In the genomic region with DNA sequence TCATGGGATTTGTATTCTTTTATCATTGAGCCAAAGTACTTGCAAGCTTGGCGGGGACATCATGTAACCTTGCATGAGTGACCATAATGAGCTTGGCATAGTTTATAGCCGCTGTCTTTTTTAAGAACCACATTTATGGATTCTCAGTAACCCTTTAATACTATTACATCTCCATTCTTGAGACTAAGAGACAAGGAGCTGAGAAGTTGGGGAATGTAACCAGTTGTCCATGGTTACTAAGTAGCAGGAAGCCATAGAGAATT, we compare ENCODE assay signal across 23 mouse cellular contexts. TPM values are rescaled to one million over a fixed set of nuclear protein-coding genes. Genes with fewer than 3 reads are reported as not detected.
DNase-seq lines count a peak whose midpoint lies in the region; ATAC-seq and TF ChIP-seq lines count a peak whose summit lies in the region.
"Had no signal": no experiment of that assay in that cellular context is flagged by ENCODE, and none has a peak within 500 bp of the region (broad histone marks: within the 10 kb centered on the region; RNA-seq: fewer than 3 reads in every experiment).

No protein-coding gene starts in this region.

- TF ChIP-seq POLR2A in bone marrow macrophage, adult 2 months (IDR thresholded peaks at IDR 0.05; ENCODE audit: borderline replicate concordance, low read depth, low read length): no peak

- H3K4me2 ChIP-seq in heart, postnatal 0 days (ENCODE audit: low read depth, low read length): no peak overlapping the region
- H3K4me2 ChIP-seq in stomach, postnatal 0 days (replicated peaks; ENCODE audit: low read depth): no peak overlapping the region
- H3K4me2 ChIP-seq: embryonic facial prominence, embryonic 15.5 days; hindbrain, embryonic 12.5 days had no signal

- H3K36me3 ChIP-seq in heart, postnatal 0 days (replicated peaks; ENCODE audit: control insufficient read depth, insufficient read depth, low read length): peaks cover 82% of the 10 kb centered on the region
- peaks cover 27% of the 10 kb centered on the region for H3K36me3 ChIP-seq in stomach, postnatal 0 days (ENCODE audit: control insufficient read depth, insufficient read depth, low read length)
- H3K36me3 ChIP-seq: hindbrain, embryonic 12.5 days had no signal

- intact Hi-C loops in heart, postnatal 25 days (cut with DNase I): no loop called here

- H3K4me1 ChIP-seq in heart, postnatal 0 days (ENCODE audit: control insufficient read depth, insufficient read depth): peaks cover 16% of the 10 kb centered on the region
- H3K4me1 ChIP-seq in bone marrow macrophage, adult 2 months (ENCODE audit: control insufficient read depth, insufficient read depth, low read length): peaks cover 7% of the 10 kb centered on the region
- H3K4me1 ChIP-seq in stomach, postnatal 0 days (replicated peaks; ENCODE audit: control insufficient read depth, insufficient read depth): no peaks in the 10 kb centered on the region
- H3K4me1 ChIP-seq: embryonic facial prominence, embryonic 15.5 days; forebrain, embryonic 10.5 days; hindbrain, embryonic 12.5 days had no signal

- H3K9me3 ChIP-seq in heart, postnatal 0 days (replicated peaks; ENCODE audit: control insufficient read depth, low read length): no peaks in the 10 kb centered on the region
- H3K9me3 ChIP-seq in stomach, postnatal 0 days (ENCODE audit: control insufficient read depth, low read length): no peaks in the 10 kb centered on the region
- H3K9me3 ChIP-seq: embryonic facial prominence, embryonic 15.5 days; forebrain, embryonic 10.5 days; hindbrain, embryonic 12.5 days had no signal

- TF ChIP-seq CTCF in heart, postnatal 0 days (IDR thresholded peaks at IDR 0.05; ENCODE audit: low read depth): no peak
- TF ChIP-seq CTCF in bone marrow macrophage, adult 2 months (IDR thresholded peaks at IDR 0.05; ENCODE audit: low read depth, low read length): no peak
- no peak for TF ChIP-seq CTCF in stomach, postnatal 0 days (IDR thresholded peaks at IDR 0.05; ENCODE audit: low read depth)

- H3K9ac ChIP-seq in heart, postnatal 0 days (replicated peaks; ENCODE audit: low read depth, low read length): no peak overlapping the region
- no peak overlapping the region for H3K9ac ChIP-seq in stomach, postnatal 0 days (ENCODE audit: low read length)
- H3K9ac ChIP-seq: embryonic facial prominence, embryonic 15.5 days; hindbrain, embryonic 12.5 days had no signal

- H3K4me3 ChIP-seq in heart, postnatal 0 days (ENCODE audit: low read depth, low read length): no peak overlapping the region
- no peak overlapping the region for H3K4me3 ChIP-seq in bone marrow macrophage, adult 2 months (ENCODE audit: insufficient read depth, low read length)
- no peak overlapping the region for H3K4me3 ChIP-seq in stomach, postnatal 0 days (ENCODE audit: low read depth, low read length)
- H3K4me3 ChIP-seq: embryonic facial prominence, embryonic 15.5 days; erythroblast, embryonic 14.5 days; forebrain, embryonic 10.5 days; gastrocnemius, adult 2 months; hindbrain, embryonic 12.5 days had no signal

- 42% methylated on average over 2 of the region's 2 CpGs for WGBS in heart, postnatal 0 days
- WGBS in stomach, postnatal 0 days: 71% methylated on average over 2 of the region's 2 CpGs

- peak overlapping the region; percentile 80 for H3K27ac ChIP-seq in heart, postnatal 0 days (ENCODE audit: low read depth)
- 0 out of 2 replicates have a peak overlapping the region, but pooled peaks have one; percentile 18 for H3K27ac ChIP-seq in bone marrow macrophage, adult 2 months (ENCODE audit: insufficient read depth, low read depth, low read length)
- peak overlapping the region; percentile 49 for H3K27ac ChIP-seq in stomach, postnatal 0 days (replicated peaks)
- H3K27ac ChIP-seq: embryonic facial prominence, embryonic 15.5 days; forebrain, embryonic 10.5 days; hindbrain, embryonic 12.5 days had no signal

- TF ChIP-seq EP300 in heart, postnatal 0 days (IDR thresholded peaks at IDR 0.05; ENCODE audit: low read depth): no peak
- TF ChIP-seq EP300 in stomach, postnatal 0 days (optimal IDR thresholded peaks at IDR 0.05): no peak

- peak; percentile 36 to 68 for DNase-seq in heart, adult 18-20 months
- DNase-seq in heart, postnatal 25 days (ENCODE audit: low spot score): no peak
- DNase-seq in heart, postnatal 0 days (ENCODE audit: low spot score): peak; percentile 39
- no peak for DNase-seq in heart, postnatal 4 days
- DNase-seq in stomach, postnatal 0 days (ENCODE audit: low spot score): no peak
- DNase-seq: adrenal gland, postnatal 36 days; cerebellum, adult 11 months; cerebellum, adult 8-10 months; embryo, embryonic 11 days; kidney, adult 18-20 months had no signal

- no peaks in the 10 kb centered on the region for H3K27me3 ChIP-seq in heart, postnatal 0 days (ENCODE audit: control insufficient read depth, insufficient read depth, low read length)
- no peaks in the 10 kb centered on the region for H3K27me3 ChIP-seq in stomach, postnatal 0 days (ENCODE audit: control insufficient read depth, insufficient read depth, low read length)
- H3K27me3 ChIP-seq: CH12.LX; embryonic facial prominence, embryonic 15.5 days; hindbrain, embryonic 12.5 days; Patski had no signal

- ATAC-seq in heart, postnatal 0 days (ENCODE audit: insufficient read depth, low read depth): peak; percentile 51; the same call in 1 of the 2 replicates
- no peak for ATAC-seq in stomach, postnatal 0 days (ENCODE audit: low FRiP score, low TSS enrichment)
- ATAC-seq: activated CD4-positive, CD25-positive, alpha-beta regulatory T cell, adult 4 months; forebrain, embryonic 14.5 days; hindbrain, embryonic 16.5 days; inflammation-experienced regulatory T-cells, adult 6 months; Patski had no signal

RNA-seq across cellular contexts. Expression of a gene that starts 9.3 kb away (rescaled TPM):
- total RNA-seq in heart, adult 18-20 months (2021): 1 to 10 TPM in 1 of 2 experiments, under 1 TPM in 1; 0.95 to 1.2 TPM
- total RNA-seq in heart, postnatal 25 days (2021): 1 to 10 TPM in 1 of 2 experiments, under 1 TPM in 1; 0.56 to 1.1 TPM
- 0.97 TPM in 1 of 2 replicates, not detected in the other for total RNA-seq in heart, postnatal 0 days (2014; rRNA removed; ENCODE audit: low replicate concordance)
- polyA plus RNA-seq in heart, postnatal 0 days (2015; fragmentation: Nextera tagmentation; extraction: Ambion mirVana): 0.21 and 0.48 TPM in 2 replicates
- total RNA-seq in heart, postnatal 4 days (2021): 1 to 10 TPM; 1.3 to 1.4 TPM
- not detected in 2 replicates for polyA plus RNA-seq in bone marrow macrophage, adult 2 months (2012; ENCODE audit: insufficient read depth, insufficient read length, missing spikeins)
- polyA plus RNA-seq in stomach, postnatal 0 days (2015; fragmentation: Nextera tagmentation; extraction: Ambion mirVana): 173 and 196 TPM in 2 replicates
- total RNA-seq: common myeloid progenitor, adult 5-6 weeks had no signal
- polyA plus RNA-seq: erythroblast, embryonic 14.5 days had no signal

RNA-seq across cellular contexts. Expression of a gene that starts 19.5 kb away (rescaled TPM):
- total RNA-seq in heart, adult 18-20 months (2021): 100 to 1,000 TPM; 170 to 189 TPM
- 100 to 1,000 TPM; 182 to 211 TPM for total RNA-seq in heart, postnatal 25 days (2021)
- 17.6 and 24.2 TPM in 2 replicates for total RNA-seq in heart, postnatal 0 days (2014; rRNA removed; ENCODE audit: low replicate concordance)
- 196 and 197 TPM in 2 replicates for polyA plus RNA-seq in heart, postnatal 0 days (2015; fragmentation: Nextera tagmentation; extraction: Ambion mirVana)
- 100 to 1,000 TPM; 145 to 147 TPM for total RNA-seq in heart, postnatal 4 days (2021)
- 43.3 and 49.8 TPM in 2 replicates for polyA plus RNA-seq in bone marrow macrophage, adult 2 months (2012; ENCODE audit: insufficient read depth, insufficient read length, missing spikeins)
- 101 and 107 TPM in 2 replicates for polyA plus RNA-seq in stomach, postnatal 0 days (2015; fragmentation: Nextera tagmentation; extraction: Ambion mirVana)

Comparison
In these comparisons a context has a peak if more than half of its experiments do, and no peak if none do; other contexts are left out.
1. DNase-seq: peak in heart, adult 18-20 months (2 of 2) and heart, postnatal 0 days (single experiment); none in heart, postnatal 25 days (single experiment), heart, postnatal 4 days (single experiment) and stomach, postnatal 0 days (single experiment).
2. H3K27ac ChIP-seq: peak in every context shown above with its lines; median percentile 80 in heart, postnatal 0 days; 49 in stomach, postnatal 0 days; 18 in bone marrow macrophage, adult 2 months.